15 mouse cellular contexts compared by ENCODE assay signal in genomic region chr14:119283951-119284350, GRCm38 (mm10).
DNase-seq lines count a peak whose midpoint lies in the region; ATAC-seq and TF ChIP-seq lines count a peak whose summit lies in the region.
"Had no signal": no experiment of that assay in that cellular context is flagged by ENCODE, and none has a peak within 500 bp of the region (broad histone marks: within the 10 kb centered on the region; RNA-seq: fewer than 3 reads in every experiment).

No protein-coding gene starts in this region.

- no peak for TF ChIP-seq EP300 in liver, postnatal 0 days (IDR thresholded peaks at IDR 0.05; ENCODE audit: low read depth)

- no peak overlapping the region for H3K4me3 ChIP-seq in gastrocnemius, adult 2 months
- no peak overlapping the region for H3K4me3 ChIP-seq in liver, postnatal 0 days (ENCODE audit: low read depth, low read length)
- H3K4me3 ChIP-seq in liver, embryonic 11.5 days (ENCODE audit: low read depth, low read length): no peak overlapping the region
- H3K4me3 ChIP-seq in E14TG2a.4 (replicated peaks; ENCODE audit: low read length): no peak overlapping the region
- H3K4me3 ChIP-seq: forebrain, embryonic 10.5 days; limb, embryonic 10.5 days; myocyte had no signal

- no peaks in the 10 kb centered on the region for H3K4me1 ChIP-seq in liver, postnatal 0 days (ENCODE audit: insufficient read depth)
- no peaks in the 10 kb centered on the region for H3K4me1 ChIP-seq in liver, embryonic 11.5 days (replicated peaks; ENCODE audit: control insufficient read depth, insufficient read depth, low read length)
- no peaks in the 10 kb centered on the region for H3K4me1 ChIP-seq in E14TG2a.4 (replicated peaks; ENCODE audit: low read depth, low read length)
- H3K4me1 ChIP-seq: forebrain, embryonic 10.5 days; limb, embryonic 10.5 days had no signal

- DNase-seq in gastrocnemius, adult 2 months: no peak
- no peak for DNase-seq in gastrocnemius, postnatal 14 days
- DNase-seq in liver, postnatal 0 days: no peak
- DNase-seq in liver, embryonic 11.5 days (ENCODE audit: low spot score): no peak
- no peak for DNase-seq in yolk sac, embryonic 10.5 days (ENCODE audit: low spot score)
- DNase-seq in urinary bladder, adult 2 months (ENCODE audit: low spot score): no peak
- DNase-seq: cerebellum, adult 2 months; kidney, adult 2 months; lung, adult 18-20 months had no signal

- 77% methylated on average over 3 of the region's 3 CpGs for WGBS in liver, postnatal 0 days (ENCODE audit: insufficient replicate concordance)
- 76% methylated on average over 3 of the region's 3 CpGs for WGBS in liver, embryonic 11.5 days

- H3K9ac ChIP-seq in liver, postnatal 0 days (replicated peaks): no peak overlapping the region
- H3K9ac ChIP-seq in liver, embryonic 11.5 days (ENCODE audit: low read depth, low read length): no peak overlapping the region

- TF ChIP-seq CTCF in gastrocnemius, adult 2 months (IDR thresholded peaks at IDR 0.05): peak; percentile 31
- peak; percentile 41 for TF ChIP-seq CTCF in liver, postnatal 0 days (IDR thresholded peaks at IDR 0.05; ENCODE audit: low read depth)
- peak; percentile 69 for TF ChIP-seq CTCF in E14TG2a.4 (conservative IDR thresholded peaks at IDR 0.05; ENCODE audit: low read length)

- no peak overlapping the region for H3K4me2 ChIP-seq in liver, postnatal 0 days (ENCODE audit: low read depth, low read length)
- H3K4me2 ChIP-seq in liver, embryonic 11.5 days: no peak overlapping the region
- H3K4me2 ChIP-seq: heart, embryonic 11.5 days had no signal

- H3K27me3 ChIP-seq in liver, postnatal 0 days (ENCODE audit: insufficient read depth, low read length): no peaks in the 10 kb centered on the region
- no peaks in the 10 kb centered on the region for H3K27me3 ChIP-seq in liver, embryonic 11.5 days (replicated peaks; ENCODE audit: control insufficient read depth, insufficient read depth, low read length)
- H3K27me3 ChIP-seq in E14TG2a.4 (ENCODE audit: insufficient read depth, low read length): no peaks in the 10 kb centered on the region

- no peak overlapping the region for H3K27ac ChIP-seq in gastrocnemius, adult 2 months
- H3K27ac ChIP-seq in liver, postnatal 0 days (ENCODE audit: low read depth): no peak overlapping the region
- H3K27ac ChIP-seq in liver, embryonic 11.5 days (ENCODE audit: low read depth, low read length): no peak overlapping the region
- H3K27ac ChIP-seq: forebrain, embryonic 10.5 days; limb, embryonic 10.5 days had no signal

- H3K36me3 ChIP-seq in liver, postnatal 0 days (replicated peaks; ENCODE audit: insufficient read depth, low read length): no peaks in the 10 kb centered on the region
- no peaks in the 10 kb centered on the region for H3K36me3 ChIP-seq in liver, embryonic 11.5 days (ENCODE audit: control insufficient read depth, insufficient read depth, low read length)
- H3K36me3 ChIP-seq in E14TG2a.4 (ENCODE audit: insufficient read depth, low read length): no peaks in the 10 kb centered on the region
- H3K36me3 ChIP-seq: forebrain, embryonic 10.5 days; limb, embryonic 10.5 days had no signal

- intact Hi-C loops in gastrocnemius, adult 2 months (cut with DNase I): no loop called here
- intact Hi-C loops in gastrocnemius, postnatal 14 days (cut with DNase I; ENCODE audit: low total_unique reads): no loop called here

- H3K9me3 ChIP-seq in liver, postnatal 0 days (ENCODE audit: low read length): no peaks in the 10 kb centered on the region
- no peaks in the 10 kb centered on the region for H3K9me3 ChIP-seq in liver, embryonic 11.5 days (ENCODE audit: control insufficient read depth, low read length)
- H3K9me3 ChIP-seq in E14TG2a.4 (ENCODE audit: low read length): no peaks in the 10 kb centered on the region
- H3K9me3 ChIP-seq: forebrain, embryonic 10.5 days; limb, embryonic 10.5 days had no signal

- no peak for ATAC-seq in liver, postnatal 0 days
- no peak for ATAC-seq in liver, embryonic 11.5 days (replicated peaks; ENCODE audit: low FRiP score)
- ATAC-seq in common myeloid progenitor, adult 5-6 weeks (replicated peaks; ENCODE audit: low read depth, poor library complexity, severe bottlenecking): peak; percentile 63
